Mouse (Mus musculus) spleen, adult 2 months (tissue): ENCODE data around the gene Pak6.

Source experiments
- CTCF ChIP-seq: fragments of 200-500 bp; IDR thresholded peaks from 2 replicates; pipeline ENCODE4 v1.5.1; 2011; ENCODE audit warnings: mild to moderate bottlenecking, inconsistent platforms; ENCODE audit not compliant: insufficient read depth, insufficient read length, insufficient replicate concordance; ENCODE audit errors: extremely low read depth
- POLR2A ChIP-seq: fragments of 200-500 bp; IDR thresholded peaks from 2 replicates; pipeline ENCODE4 v1.6.1; 2011; ENCODE audit warnings: low read depth, low read length, inconsistent platforms

- TF ChIP-seq POLR2A (no peak), CTCF (no peak)
Observed at GRCm38 (mm10) chr2:118714230-118714629, 51.1 kb downstream of the Pak6 start.
